Mouse (Mus musculus): ENCODE measurements around the gene Hk2. TPM values are rescaled to one million over a fixed set of nuclear protein-coding genes. Genes with fewer than 3 reads are reported as not detected.
A peak's percentile ranks its signal among the peaks of the same experiment; 100 is the strongest.

Gene Hk2
- polyA plus RNA-seq, 1 experiment from 2014 or later: 23.2 TPM

- Histone ChIP-seq H3K36me3 (ENCODE audit: inconsistent target) (peaks cover 64% of the 10 kb centered on the region), H3K27ac (0 out of 2 replicates have a peak overlapping the region, but pooled peaks have one; percentile 0), H3K79me2 (ENCODE audit: inconsistent target) (peaks cover 16% of the 10 kb centered on the region; the same call in 1 of the 2 replicates), H3K4me3 (ENCODE audit: inconsistent target) (no peak overlapping the region)
- WGBS (ENCODE audit: missing documents): 82% methylated on average over 7 of the region's 8 CpGs
Observed at GRCm38 (mm10) chr6:82740868-82741517, 33.3 kb downstream of the Hk2 start.

GRCm38 (mm10) chr6:82740269-82740668 is 34.0 kb downstream of the Hk2 start:
- 17% methylated on average over 6 of the region's 6 CpGs for WGBS (ENCODE audit: missing documents)
- Histone ChIP-seq H3K4me3 (ENCODE audit: inconsistent target) (no peak overlapping the region), H3K36me3 (ENCODE audit: inconsistent target) (peaks cover 72% of the 10 kb centered on the region), H3K79me2 (ENCODE audit: inconsistent target) (peaks cover 9% of the 10 kb centered on the region; the same call in 1 of the 2 replicates), H3K27ac (peak overlapping the region; percentile 31; the same call in 1 of the 2 replicates)

GRCm38 (mm10) chr6:82737634-82738540 is 36.4 kb downstream of the Hk2 start:
- Histone ChIP-seq H3K27ac (no peak overlapping the region), H3K4me3 (ENCODE audit: inconsistent target) (no peak overlapping the region), H3K36me3 (ENCODE audit: inconsistent target) (peaks cover 73% of the 10 kb centered on the region), H3K79me2 (ENCODE audit: inconsistent target) (no peaks in the 10 kb centered on the region)
- 95% methylated on average over 27 of the region's 27 CpGs for WGBS (ENCODE audit: missing documents)

- Histone ChIP-seq H3K36me3 (ENCODE audit: inconsistent target) (peaks cover 70% of the 10 kb centered on the region), H3K27ac (no peak overlapping the region), H3K4me3 (ENCODE audit: inconsistent target) (no peak overlapping the region), H3K79me2 (ENCODE audit: inconsistent target) (no peaks in the 10 kb centered on the region)
- WGBS (ENCODE audit: missing documents): 95% methylated on average over 25 of the region's 25 CpGs
Observed at GRCm38 (mm10) chr6:82736626-82737600, 37.3 kb downstream of the Hk2 start.

- Histone ChIP-seq H3K4me3 (ENCODE audit: inconsistent target) (no peak overlapping the region), H3K36me3 (ENCODE audit: inconsistent target) (peaks cover 85% of the 10 kb centered on the region), H3K27ac (no peak overlapping the region), H3K79me2 (ENCODE audit: inconsistent target) (no peaks in the 10 kb centered on the region)
- WGBS (ENCODE audit: missing documents): 90% methylated on average over 7 of the region's 7 CpGs
Observed at GRCm38 (mm10) chr6:82735347-82735746, 38.9 kb downstream of the Hk2 start.

GRCm38 (mm10) chr6:82728635-82729034 is 45.6 kb downstream of the Hk2 start:
- Histone ChIP-seq H3K36me3 (ENCODE audit: inconsistent target) (peaks cover 78% of the 10 kb centered on the region), H3K4me3 (ENCODE audit: inconsistent target) (no peak overlapping the region), H3K79me2 (ENCODE audit: inconsistent target) (no peaks in the 10 kb centered on the region), H3K27ac (no peak overlapping the region)
- WGBS (ENCODE audit: missing documents): 96% methylated on average over 18 of the region's 21 CpGs

GRCm38 (mm10) chr6:82727206-82727605 is 47.0 kb downstream of the Hk2 start:
- H3K4me3 ChIP-seq (ENCODE audit: inconsistent target): no peak overlapping the region
- no peak overlapping the region for H3K27ac ChIP-seq
- H3K36me3 ChIP-seq (ENCODE audit: inconsistent target): peaks cover 71% of the 10 kb centered on the region
- H3K79me2 ChIP-seq (ENCODE audit: inconsistent target): no peaks in the 10 kb centered on the region
- WGBS (ENCODE audit: missing documents): 96% methylated on average over 13 of the region's 13 CpGs

GRCm38 (mm10) chr6:82723321-82723720 is 50.9 kb downstream of the Hk2 start:
- Histone ChIP-seq H3K79me2 (ENCODE audit: inconsistent target) (no peaks in the 10 kb centered on the region), H3K27ac (no peak overlapping the region), H3K36me3 (ENCODE audit: inconsistent target) (peaks cover 39% of the 10 kb centered on the region), H3K4me3 (ENCODE audit: inconsistent target) (no peak overlapping the region)
- WGBS (ENCODE audit: missing documents): 95% methylated on average over 5 of the region's 5 CpGs

- H3K27ac ChIP-seq: peak overlapping the region; percentile 46
- no peaks in the 10 kb centered on the region for H3K36me3 ChIP-seq (ENCODE audit: inconsistent target)
- no peaks in the 10 kb centered on the region for H3K79me2 ChIP-seq (ENCODE audit: inconsistent target)
- WGBS (ENCODE audit: missing documents): 70% methylated on average over 4 of the region's 4 CpGs
- H3K4me3 ChIP-seq (ENCODE audit: inconsistent target): no peak overlapping the region
Observed at GRCm38 (mm10) chr6:82716126-82716525, 58.1 kb downstream of the Hk2 start.

GRCm38 (mm10) chr6:82715653-82716052 is 58.6 kb downstream of the Hk2 start:
- Histone ChIP-seq H3K4me3 (ENCODE audit: inconsistent target) (no peak overlapping the region), H3K36me3 (ENCODE audit: inconsistent target) (no peaks in the 10 kb centered on the region), H3K27ac (peak overlapping the region; percentile 46), H3K79me2 (ENCODE audit: inconsistent target) (no peaks in the 10 kb centered on the region)
- WGBS (ENCODE audit: missing documents): 67% methylated on average over 3 of the region's 3 CpGs

- no peaks in the 10 kb centered on the region for H3K36me3 ChIP-seq (ENCODE audit: inconsistent target)
- no peaks in the 10 kb centered on the region for H3K79me2 ChIP-seq (ENCODE audit: inconsistent target)
- 0 out of 2 replicates have a peak overlapping the region, but pooled peaks have one; percentile 5 for H3K27ac ChIP-seq
- no peak overlapping the region for H3K4me3 ChIP-seq (ENCODE audit: inconsistent target)
- WGBS (ENCODE audit: missing documents): 94% methylated on average over 5 of the region's 6 CpGs
Observed at GRCm38 (mm10) chr6:82715253-82715652, 59.0 kb downstream of the Hk2 start.

GRCm38 (mm10) chr6:82714841-82715240 is 59.4 kb downstream of the Hk2 start:
- Histone ChIP-seq H3K27ac (0 out of 2 replicates have a peak overlapping the region, but pooled peaks have one; percentile 5), H3K36me3 (ENCODE audit: inconsistent target) (no peaks in the 10 kb centered on the region), H3K79me2 (ENCODE audit: inconsistent target) (no peaks in the 10 kb centered on the region), H3K4me3 (ENCODE audit: inconsistent target) (no peak overlapping the region)
- WGBS (ENCODE audit: missing documents): 92% methylated on average over 5 of the region's 5 CpGs

GRCm38 (mm10) chr6:82714243-82714642 is 60.0 kb downstream of the Hk2 start:
- H3K27ac ChIP-seq: no peak overlapping the region
- no peak overlapping the region for H3K4me3 ChIP-seq (ENCODE audit: inconsistent target)

GRCm38 (mm10) chr6:82707742-82708141 is 66.5 kb downstream of the Hk2 start:
- Histone ChIP-seq H3K27ac (no peak overlapping the region), H3K79me2 (ENCODE audit: inconsistent target) (no peaks in the 10 kb centered on the region), H3K4me3 (ENCODE audit: inconsistent target) (no peak overlapping the region), H3K36me3 (ENCODE audit: inconsistent target) (no peaks in the 10 kb centered on the region)
- 94% methylated on average over 3 of the region's 3 CpGs for WGBS (ENCODE audit: missing documents)

More at GRCm38 (mm10) chr6:82714243-82714642, 60.0 kb downstream of the Hk2 start:
- 26% methylated on average over 3 of the region's 3 CpGs for WGBS (ENCODE audit: missing documents)
- H3K36me3 ChIP-seq (ENCODE audit: inconsistent target): no peaks in the 10 kb centered on the region
- no peaks in the 10 kb centered on the region for H3K79me2 ChIP-seq (ENCODE audit: inconsistent target)
